Mouse (Mus musculus): ENCODE data around the gene Fbxl2. TPM values are rescaled to one million over a fixed set of nuclear protein-coding genes. Genes with fewer than 3 reads are reported as not detected.

Gene Fbxl2
- polyA plus RNA-seq, 1 experiment = 64.4 TPM

DNA sequence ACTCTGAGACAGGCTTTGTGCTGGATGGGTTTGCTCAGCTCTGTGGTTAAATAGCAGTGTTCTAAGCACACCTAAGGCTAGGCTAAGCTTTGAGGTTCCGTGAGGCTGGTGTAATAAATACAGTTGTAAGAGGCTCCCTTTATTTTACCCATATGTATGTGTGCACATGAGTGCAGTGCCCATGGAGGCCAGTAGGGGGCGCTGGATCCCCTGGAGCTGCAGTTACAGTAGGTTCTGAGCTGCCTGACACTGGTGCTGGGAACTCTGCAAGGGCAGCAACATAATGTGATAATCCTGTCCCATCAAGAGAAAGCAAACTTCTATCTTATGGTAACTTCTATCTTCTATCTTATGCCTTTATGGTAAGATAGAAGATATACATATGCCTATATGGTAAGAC, 47.7 kb downstream of the Fbxl2 start:
- TF ChIP-seq CTCF (IDR thresholded peaks at IDR 0.05; ENCODE audit: extremely low read depth, insufficient read depth, low read length) (peak; percentile 18; the same call in 1 of the 2 replicates), POLR2A (IDR thresholded peaks at IDR 0.05; ENCODE audit: extremely low read depth, insufficient read depth, low read length) (no peak)
- no peak overlapping the region for H3K27ac ChIP-seq (ENCODE audit: insufficient read depth, low read length)
- H3K4me3 ChIP-seq (ENCODE audit: insufficient read depth, low read length) = no peak overlapping the region
- H3K4me1 ChIP-seq (ENCODE audit: control insufficient read depth, insufficient read depth, low read length) = no peaks in the 10 kb centered on the region

DNA sequence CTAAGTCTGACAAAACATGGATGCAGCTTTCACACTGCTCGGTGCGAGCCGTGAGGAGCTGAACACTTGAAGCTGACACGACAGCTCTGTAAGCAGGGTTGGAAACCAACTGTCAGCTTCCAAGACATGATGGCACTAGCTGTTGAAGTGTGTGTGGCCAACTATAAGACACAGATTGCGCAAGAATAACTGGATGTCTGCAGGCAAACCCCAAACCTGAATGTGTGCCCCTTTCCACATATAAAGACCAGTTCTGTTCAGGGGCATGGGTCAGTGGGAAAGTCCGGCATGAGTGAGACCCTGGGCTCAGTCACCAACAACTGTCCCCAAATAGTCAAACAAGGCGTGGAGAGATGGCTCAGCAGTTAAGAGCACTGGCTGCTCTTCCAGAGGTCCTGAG, 53.2 kb downstream of the Fbxl2 start:
- H3K4me3 ChIP-seq (ENCODE audit: insufficient read depth, low read length) = no peak overlapping the region
- H3K27ac ChIP-seq (ENCODE audit: insufficient read depth, low read length) = no peak overlapping the region
- TF ChIP-seq CTCF (IDR thresholded peaks at IDR 0.05; ENCODE audit: extremely low read depth, insufficient read depth, low read length) (no peak), POLR2A (IDR thresholded peaks at IDR 0.05; ENCODE audit: extremely low read depth, insufficient read depth, low read length) (no peak)
- no peaks in the 10 kb centered on the region for H3K4me1 ChIP-seq (ENCODE audit: control insufficient read depth, insufficient read depth, low read length)

DNA sequence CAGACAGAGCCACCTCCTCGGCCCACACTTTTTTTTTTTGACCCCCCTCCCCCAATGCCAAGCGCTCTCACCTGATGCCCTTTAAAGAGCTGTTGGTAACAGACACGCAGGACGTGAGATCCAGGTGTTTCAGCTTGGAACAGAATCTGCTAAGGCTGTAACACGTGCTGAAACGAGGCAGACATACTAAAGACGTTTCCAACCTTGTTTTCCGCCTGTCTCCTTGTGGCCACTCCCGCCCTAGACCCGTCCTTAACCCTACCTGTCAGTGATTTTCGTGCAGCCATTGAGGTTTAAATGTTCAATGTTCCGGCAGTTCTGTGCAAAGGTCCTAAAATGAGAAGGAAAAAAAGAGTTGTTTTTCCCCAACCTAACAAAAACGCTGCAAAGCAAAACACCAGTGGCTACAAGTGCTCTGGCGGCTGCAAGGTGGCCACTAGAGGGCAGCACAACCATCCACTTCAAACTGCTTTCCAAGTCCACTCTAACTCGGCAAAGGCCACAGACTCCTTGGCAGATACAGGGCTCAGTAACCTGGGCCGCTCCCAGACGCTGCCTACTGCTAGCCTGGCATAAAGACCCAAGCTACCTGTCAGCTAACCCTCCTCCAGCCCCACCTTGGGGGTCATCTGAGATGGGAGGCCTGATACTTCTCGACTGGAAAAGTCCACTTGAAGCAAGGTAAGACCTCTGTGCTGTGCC, 55.3 kb downstream of the Fbxl2 start:
- Histone ChIP-seq H3K4me1 (ENCODE audit: control insufficient read depth, insufficient read depth, low read length) (no peaks in the 10 kb centered on the region), H3K4me3 (ENCODE audit: insufficient read depth, low read length) (no peak overlapping the region), H3K27ac (ENCODE audit: insufficient read depth, low read length) (no peak overlapping the region)
- no peak for TF ChIP-seq POLR2A (IDR thresholded peaks at IDR 0.05; ENCODE audit: extremely low read depth, insufficient read depth, low read length)
- peak; percentile 77 for TF ChIP-seq CTCF (IDR thresholded peaks at IDR 0.05; ENCODE audit: extremely low read depth, insufficient read depth, low read length)

DNA sequence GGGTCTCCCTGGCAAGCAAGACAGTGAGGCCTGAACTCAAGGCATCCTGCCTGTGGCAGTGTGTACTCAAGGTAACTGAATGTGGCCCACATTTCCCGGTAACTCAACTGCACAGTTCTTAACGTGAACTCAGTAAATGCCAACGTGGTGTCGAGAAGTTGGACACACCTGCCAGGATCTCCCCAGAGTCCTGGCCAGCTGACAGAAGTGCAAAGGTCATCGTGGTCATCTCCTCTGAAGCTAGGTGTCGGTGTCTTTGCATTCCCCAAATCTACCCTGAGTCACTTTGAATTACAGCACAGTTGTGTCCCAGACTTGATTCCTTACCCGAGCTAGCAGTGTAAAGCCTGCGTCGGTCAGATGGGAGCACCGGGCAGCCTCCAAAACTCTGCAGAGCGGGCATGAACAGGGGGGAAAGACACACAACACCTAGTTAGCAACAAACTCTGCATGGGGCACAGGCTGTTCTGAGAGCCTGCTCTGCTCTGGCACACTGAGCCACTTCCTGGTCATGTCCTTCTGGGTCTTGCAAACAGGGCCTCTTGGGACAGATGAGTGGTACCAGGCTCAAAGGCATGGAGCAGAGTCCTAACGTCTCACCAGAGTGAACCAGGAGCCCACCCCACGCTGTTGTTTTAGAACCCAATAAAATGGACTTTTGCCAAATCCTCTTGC, 60.9 kb downstream of the Fbxl2 start:
- no peak overlapping the region for H3K4me3 ChIP-seq (ENCODE audit: insufficient read depth, low read length)
- TF ChIP-seq CTCF (IDR thresholded peaks at IDR 0.05; ENCODE audit: extremely low read depth, insufficient read depth, low read length) = no peak
- no peak for TF ChIP-seq POLR2A (IDR thresholded peaks at IDR 0.05; ENCODE audit: extremely low read depth, insufficient read depth, low read length)
- no peak overlapping the region for H3K27ac ChIP-seq (ENCODE audit: insufficient read depth, low read length)
- H3K4me1 ChIP-seq (ENCODE audit: control insufficient read depth, insufficient read depth, low read length) = peaks cover 5% of the 10 kb centered on the region

DNA sequence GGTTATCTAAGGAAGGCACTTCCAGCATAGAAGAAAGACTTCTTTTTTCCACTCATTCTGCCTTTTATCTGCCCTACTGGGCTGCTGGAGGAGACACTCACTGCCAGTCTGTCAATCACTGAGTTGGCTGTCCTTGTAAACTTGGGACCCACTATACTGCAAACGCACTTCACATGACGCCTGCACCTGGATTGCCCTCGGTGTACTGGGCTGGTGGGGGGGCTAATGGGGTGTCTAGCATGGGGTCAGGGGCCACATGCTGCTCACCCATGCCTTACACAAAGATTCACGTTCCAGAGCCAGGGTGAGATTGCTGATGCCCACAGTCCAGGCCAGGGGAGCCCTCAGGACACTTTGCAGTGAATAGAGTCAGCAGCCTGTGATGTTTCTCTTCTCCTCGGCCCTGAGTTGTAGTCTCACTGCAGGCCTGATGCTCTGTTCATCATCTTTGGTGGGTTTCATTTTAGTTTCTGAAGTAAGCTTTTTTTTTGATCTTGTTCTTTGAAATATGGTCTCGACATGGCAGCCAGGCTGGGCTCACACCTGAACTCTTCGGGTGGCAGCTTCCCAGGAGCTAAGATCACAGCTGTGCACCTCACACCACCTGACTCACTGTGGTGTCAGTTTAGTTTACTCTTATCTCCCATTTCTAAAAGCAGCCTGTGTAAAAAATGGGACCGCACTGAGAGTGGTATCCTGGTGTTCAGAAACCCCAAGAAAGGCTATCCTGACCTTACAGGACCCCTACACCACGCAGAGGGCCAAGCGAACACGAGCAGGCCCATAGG, 62.9 kb downstream of the Fbxl2 start:
- no peak for TF ChIP-seq POLR2A (IDR thresholded peaks at IDR 0.05; ENCODE audit: extremely low read depth, insufficient read depth, low read length)
- no peak for TF ChIP-seq CTCF (IDR thresholded peaks at IDR 0.05; ENCODE audit: extremely low read depth, insufficient read depth, low read length)
- Histone ChIP-seq H3K4me1 (ENCODE audit: control insufficient read depth, insufficient read depth, low read length) (peaks cover 5% of the 10 kb centered on the region), H3K27ac (ENCODE audit: insufficient read depth, low read length) (no peak overlapping the region), H3K4me3 (ENCODE audit: insufficient read depth, low read length) (no peak overlapping the region)

DNA sequence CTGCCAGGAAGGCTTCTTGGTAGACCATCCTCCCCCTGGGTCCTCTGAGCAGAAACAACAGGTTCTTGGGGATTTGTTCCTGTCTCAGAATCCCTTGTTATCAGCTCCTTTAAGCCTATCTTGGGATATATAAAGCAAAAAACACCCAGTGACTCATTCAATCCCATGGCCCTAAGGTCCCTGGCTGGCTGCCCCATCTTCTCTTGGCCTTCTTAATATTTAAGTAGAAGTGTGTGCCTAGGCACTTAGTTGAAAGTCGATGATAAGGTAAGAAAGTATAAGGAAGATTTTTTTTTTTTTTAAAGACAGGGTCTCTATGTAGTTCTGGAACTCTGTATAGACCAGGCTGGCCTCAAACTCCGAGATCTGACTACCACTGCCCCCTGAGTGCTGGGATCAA, 63.5 kb downstream of the Fbxl2 start:
- Histone ChIP-seq H3K4me3 (ENCODE audit: insufficient read depth, low read length) (no peak overlapping the region), H3K27ac (ENCODE audit: insufficient read depth, low read length) (no peak overlapping the region), H3K4me1 (ENCODE audit: control insufficient read depth, insufficient read depth, low read length) (peaks cover 6% of the 10 kb centered on the region)
- no peak for TF ChIP-seq CTCF (IDR thresholded peaks at IDR 0.05; ENCODE audit: extremely low read depth, insufficient read depth, low read length)
- no peak for TF ChIP-seq POLR2A (IDR thresholded peaks at IDR 0.05; ENCODE audit: extremely low read depth, insufficient read depth, low read length)

DNA sequence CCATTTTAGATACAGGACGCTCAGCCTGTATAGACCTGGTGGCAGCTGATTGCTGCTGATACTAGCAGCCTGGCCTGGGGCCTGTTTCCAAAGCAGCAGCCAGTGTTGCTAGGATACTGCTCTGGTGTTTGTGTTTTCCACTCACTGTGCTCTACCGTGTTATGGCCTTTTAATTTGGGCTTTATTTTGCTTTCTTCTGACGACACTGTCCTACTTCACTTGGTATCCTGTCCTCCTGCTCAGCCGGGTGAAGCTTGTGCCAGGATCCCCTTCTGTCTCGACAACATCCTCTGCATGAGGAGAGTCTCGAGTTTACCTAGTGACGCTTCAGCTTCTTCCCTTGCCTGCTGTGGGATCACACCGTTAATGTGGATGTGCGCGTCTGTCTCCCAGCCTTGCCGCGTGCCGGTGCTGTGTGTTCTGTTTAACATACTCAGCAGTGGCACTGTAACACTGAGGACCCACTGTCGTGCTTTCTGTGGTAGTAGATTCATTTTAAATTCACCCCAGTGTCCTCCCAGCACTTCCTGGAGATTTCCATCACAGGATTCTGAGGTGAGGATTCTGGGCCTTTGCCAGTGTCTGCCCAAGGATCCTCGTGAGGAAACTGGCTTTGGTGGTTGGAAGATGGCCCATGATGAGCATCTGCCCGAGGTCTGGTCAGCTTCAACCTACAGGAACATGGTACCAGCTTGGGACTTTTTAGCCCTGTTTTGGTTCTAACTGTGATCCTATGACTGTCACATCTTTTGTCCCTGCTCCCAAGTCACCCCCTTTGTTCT, 64.7 kb downstream of the Fbxl2 start:
- TF ChIP-seq CTCF (IDR thresholded peaks at IDR 0.05; ENCODE audit: extremely low read depth, insufficient read depth, low read length) (no peak), POLR2A (IDR thresholded peaks at IDR 0.05; ENCODE audit: extremely low read depth, insufficient read depth, low read length) (no peak)
- no peak overlapping the region for H3K27ac ChIP-seq (ENCODE audit: insufficient read depth, low read length)
- H3K4me1 ChIP-seq (ENCODE audit: control insufficient read depth, insufficient read depth, low read length) = peaks cover 6% of the 10 kb centered on the region
- no peak overlapping the region for H3K4me3 ChIP-seq (ENCODE audit: insufficient read depth, low read length)

DNA sequence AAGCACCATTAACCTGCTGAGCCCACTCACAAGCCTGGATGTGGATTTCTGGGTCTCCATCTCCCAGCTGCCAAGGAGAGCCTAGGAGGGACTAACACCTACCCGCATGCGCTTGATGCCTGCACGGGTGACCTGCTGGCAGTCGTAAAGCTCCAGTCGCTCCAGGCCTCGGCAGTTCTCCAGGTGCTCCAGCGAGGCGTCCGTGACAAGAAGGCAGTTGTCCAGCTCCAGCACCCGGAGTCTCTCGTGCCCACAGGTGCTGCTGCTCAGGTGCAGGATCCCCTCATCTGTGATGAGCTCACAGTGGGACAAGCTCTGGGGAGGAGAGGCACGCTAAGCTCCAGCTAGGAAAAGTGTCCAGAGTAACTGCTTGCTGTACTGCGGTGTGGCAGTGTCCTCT, 66.6 kb downstream of the Fbxl2 start:
- Histone ChIP-seq H3K4me1 (ENCODE audit: control insufficient read depth, insufficient read depth, low read length) (peaks cover 6% of the 10 kb centered on the region), H3K4me3 (ENCODE audit: insufficient read depth, low read length) (no peak overlapping the region), H3K27ac (ENCODE audit: insufficient read depth, low read length) (no peak overlapping the region)
- TF ChIP-seq POLR2A (IDR thresholded peaks at IDR 0.05; ENCODE audit: extremely low read depth, insufficient read depth, low read length) (no peak), CTCF (IDR thresholded peaks at IDR 0.05; ENCODE audit: extremely low read depth, insufficient read depth, low read length) (no peak)

DNA sequence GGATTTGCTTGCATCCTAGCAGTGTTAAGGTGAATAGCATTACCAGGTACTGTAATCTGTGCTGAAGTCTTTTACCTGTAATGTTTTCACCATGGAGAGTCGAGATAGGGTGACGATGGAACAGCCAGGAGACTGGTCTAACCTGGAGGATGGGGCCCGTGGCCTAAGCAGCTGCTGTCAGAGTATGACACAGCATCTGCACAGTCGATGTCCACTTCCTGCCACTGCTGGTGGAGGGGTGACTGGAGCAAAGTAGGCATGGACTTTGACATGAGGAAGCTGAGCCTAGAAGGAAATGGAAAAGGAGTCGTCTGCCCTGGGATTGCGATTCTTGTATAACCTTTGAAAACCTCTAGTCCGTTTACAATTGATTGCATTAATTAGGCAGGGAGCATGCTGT, 67.3 kb downstream of the Fbxl2 start:
- no peak for TF ChIP-seq CTCF (IDR thresholded peaks at IDR 0.05; ENCODE audit: extremely low read depth, insufficient read depth, low read length)
- no peak for TF ChIP-seq POLR2A (IDR thresholded peaks at IDR 0.05; ENCODE audit: extremely low read depth, insufficient read depth, low read length)
- H3K4me1 ChIP-seq (ENCODE audit: control insufficient read depth, insufficient read depth, low read length) = peaks cover 6% of the 10 kb centered on the region
- no peak overlapping the region for H3K27ac ChIP-seq (ENCODE audit: insufficient read depth, low read length)
- no peak overlapping the region for H3K4me3 ChIP-seq (ENCODE audit: insufficient read depth, low read length)

All from cortical plate, adult 2 months (tissue).